Mouse (Mus musculus): ENCODE measurements around the gene Zfp354c. TPM values are rescaled to one million over a fixed set of nuclear protein-coding genes. Genes with fewer than 3 reads are reported as not detected.
A peak's percentile ranks its signal among the peaks of the same experiment; 100 is the strongest.

The Zfp354c gene
- total RNA-seq (2021) = 10 to 100 TPM; 40.8 to 49.6 TPM
- long read RNA-seq, experiment 1, full-length matches to known transcripts = 5 of 19 reads
- long read RNA-seq, experiment 1, partial matches to known transcripts = 5 of 19 reads
- long read RNA-seq, experiment 1, other reads (novel, unspliced or antisense) = 9 of 19 reads
- long read RNA-seq, experiment 2, full-length matches to known transcripts = 12 of 33 reads
- long read RNA-seq, experiment 2, partial matches to known transcripts = 0 of 33 reads
- long read RNA-seq, experiment 2, other reads (novel, unspliced or antisense) = 21 of 33 reads

DNA sequence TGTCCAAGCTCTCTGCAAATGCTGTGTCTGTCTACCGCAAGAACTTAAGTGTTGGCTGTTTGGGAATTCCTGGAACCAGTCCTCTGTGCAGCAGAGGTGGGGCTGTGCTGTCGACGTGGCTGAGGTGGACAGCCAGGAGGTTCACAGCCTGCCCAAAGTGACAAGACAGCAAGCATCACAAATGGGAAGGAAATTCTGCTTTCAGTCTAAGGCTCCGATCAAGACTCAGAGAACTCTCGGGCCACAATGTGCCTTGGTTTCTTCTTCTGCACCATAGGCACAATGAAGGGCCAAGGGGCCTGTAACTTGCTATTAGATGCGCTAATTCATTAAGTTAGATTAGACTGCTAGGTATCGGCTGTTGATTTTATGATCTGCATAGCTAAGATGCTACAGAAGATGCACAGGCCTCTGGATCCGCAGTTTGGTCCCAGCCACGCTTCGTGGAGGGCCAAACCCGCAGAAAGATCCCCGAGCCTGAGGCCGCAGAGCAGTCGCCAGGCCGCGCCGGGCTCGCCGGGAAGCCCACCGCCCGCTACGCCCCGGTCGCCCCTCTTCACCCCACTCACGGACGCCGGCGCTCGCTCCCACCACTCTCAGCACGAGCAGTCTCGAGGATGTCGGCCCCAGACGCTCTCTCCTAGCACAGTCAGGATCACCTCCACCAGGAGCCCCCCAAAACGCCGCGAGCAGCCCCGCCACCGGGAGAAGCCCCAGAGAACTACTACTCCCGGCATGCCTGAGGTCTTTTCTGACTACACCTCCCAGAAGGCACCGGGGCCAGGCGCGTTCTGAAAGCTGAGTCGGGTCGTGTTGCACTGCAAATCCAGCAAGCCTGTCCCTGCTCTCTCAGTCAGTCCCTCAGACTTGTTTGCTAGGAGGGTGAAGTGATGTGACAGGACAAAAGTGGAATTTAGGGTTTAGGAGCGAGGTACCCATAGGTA, at the start of gene Zfp354c:
Gene Zfp354c, minus strand, starts transcription at position 715 of the 944 bp plus-strand sequence.
- Histone ChIP-seq H3K4me3 (peak within 1 kb of the TSS; percentile 69), H3K27ac (peak within 1 kb of the TSS; percentile 91)
- no peak for TF ChIP-seq CTCF (conservative IDR thresholded peaks at IDR 0.05)
- DNase-seq (ENCODE audit: low spot score in 2 of 2) = peak; percentile 91 to 93

DNA sequence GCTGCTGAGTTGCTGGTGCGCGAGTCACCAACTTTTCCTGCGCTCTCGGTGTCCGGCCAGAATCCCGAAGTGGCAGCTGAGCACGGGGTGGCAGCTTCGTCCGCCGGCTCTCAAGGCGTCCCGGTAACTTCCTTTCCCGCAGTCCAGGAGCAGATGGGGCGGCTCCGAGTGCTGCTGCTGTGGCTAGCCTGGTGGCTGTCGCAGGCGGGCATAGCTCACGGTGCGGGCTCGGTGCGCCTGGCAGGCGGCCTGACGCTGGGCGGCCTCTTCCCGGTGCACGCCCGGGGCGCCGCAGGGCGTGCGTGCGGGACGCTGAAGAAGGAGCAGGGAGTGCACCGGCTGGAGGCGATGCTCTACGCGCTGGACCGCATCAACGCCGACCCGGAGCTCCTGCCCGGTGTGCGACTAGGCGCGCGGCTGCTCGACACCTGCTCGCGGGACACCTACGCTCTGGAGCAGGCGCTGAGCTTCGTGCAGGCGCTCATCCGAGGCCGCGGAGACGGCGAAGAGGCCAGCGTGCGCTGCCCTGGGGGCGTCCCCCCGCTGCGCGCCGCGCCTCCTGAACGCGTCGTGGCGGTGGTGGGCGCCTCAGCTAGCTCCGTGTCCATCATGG, 23.6 kb upstream of the Zfp354c start:
- Histone ChIP-seq H3K4me3 (peak overlapping the region; percentile 53), H3K27ac (no peak overlapping the region)
- DNase-seq (ENCODE audit: low spot score in 2 of 2) = no peak
- no peak for TF ChIP-seq CTCF (conservative IDR thresholded peaks at IDR 0.05)

DNA sequence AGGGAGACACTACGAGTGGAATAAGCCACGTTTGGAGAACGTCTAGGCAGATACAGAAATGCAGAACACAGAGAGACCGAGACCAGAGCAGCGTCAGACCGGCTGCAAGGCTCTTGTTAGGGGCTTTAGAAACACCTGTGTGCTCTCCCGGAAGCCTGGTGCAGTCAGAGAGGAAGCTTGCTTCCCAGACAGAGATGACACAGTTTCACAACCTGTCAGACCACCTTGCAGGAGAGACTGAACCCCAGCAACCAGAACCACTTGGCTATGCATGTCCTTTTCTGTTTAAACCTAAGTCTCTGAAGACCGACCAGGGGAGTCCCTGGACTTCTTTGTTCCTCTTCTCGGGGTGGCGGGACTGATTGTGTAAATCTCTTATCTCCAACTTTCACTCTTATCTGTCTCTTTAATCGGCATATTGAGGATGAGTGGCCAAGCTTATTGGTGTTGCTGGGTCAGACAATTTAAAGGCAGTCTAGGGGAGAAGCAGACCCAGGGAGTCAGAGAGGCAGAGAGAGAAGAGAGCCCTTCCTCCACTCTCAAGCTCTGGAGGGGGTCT, 22.7 kb upstream of the Zfp354c start, which contains the start of gene Grm6:
Gene Grm6, plus strand, starts transcription at position 509 of the 559 bp plus-strand sequence.
- no peak within 1 kb of the TSS for H3K27ac ChIP-seq
- no peak for TF ChIP-seq CTCF (conservative IDR thresholded peaks at IDR 0.05)

DNA sequence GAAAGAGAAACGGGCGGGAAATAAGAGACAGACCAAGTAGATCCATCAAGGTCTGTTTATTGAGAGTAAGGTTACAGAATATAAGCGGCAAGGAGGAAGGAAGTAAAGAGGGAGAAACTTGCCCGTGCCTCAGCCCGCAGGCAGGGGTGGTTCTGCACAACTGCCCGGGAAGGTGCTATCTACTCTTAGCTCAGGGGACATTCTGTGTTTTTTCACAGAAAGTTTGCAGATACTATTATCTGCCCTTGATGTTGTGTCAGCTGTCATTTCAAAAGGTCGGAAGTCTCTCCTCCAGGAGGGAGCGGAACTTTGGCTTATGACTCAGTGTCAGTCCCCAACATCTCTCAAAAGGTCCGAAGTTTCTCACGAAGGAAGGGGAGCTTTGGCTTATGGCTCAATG, 21.8 kb upstream of the Zfp354c start:
- no peak for TF ChIP-seq CTCF (conservative IDR thresholded peaks at IDR 0.05)
- no peak overlapping the region for H3K27ac ChIP-seq
- DNase-seq (ENCODE audit: low spot score in 2 of 2) = no peak
- H3K4me3 ChIP-seq = no peak overlapping the region

More for the DNA sequence above, 22.7 kb upstream of the Zfp354c start, which contains the start of gene Grm6:
- DNase-seq (ENCODE audit: low spot score in 2 of 2) = no peak
- H3K4me3 ChIP-seq = peak within 1 kb of the TSS; percentile 53

DNA sequence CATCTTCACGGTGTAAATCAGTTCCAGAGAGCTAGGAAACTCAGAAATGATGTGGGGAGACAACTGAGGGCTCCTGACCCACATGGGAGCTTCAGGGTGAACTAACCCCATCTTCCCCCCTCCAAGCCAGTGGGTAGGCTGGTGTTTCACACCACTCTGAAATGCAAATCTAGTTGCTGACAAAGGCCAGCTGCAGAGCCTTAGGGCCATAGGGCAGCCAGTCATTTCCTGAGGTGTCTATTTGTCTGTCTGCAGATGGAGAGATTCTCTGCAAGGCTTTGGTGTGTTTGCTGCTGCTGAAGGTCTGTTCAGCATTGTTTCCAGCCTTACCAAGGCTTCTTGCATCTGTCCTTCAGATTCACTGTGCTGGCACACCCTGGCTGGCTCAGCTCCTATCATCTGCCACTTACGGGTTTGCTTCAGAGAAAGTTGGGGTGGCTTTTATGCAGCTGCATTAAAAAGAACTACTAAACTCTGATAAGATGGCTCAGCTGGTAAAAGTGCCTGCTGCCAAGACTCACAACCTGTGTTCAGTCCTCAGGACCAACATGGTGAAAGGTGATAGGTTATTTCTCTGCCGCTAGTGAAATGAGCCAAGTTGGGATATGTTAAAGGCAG, 21.1 kb upstream of the Zfp354c start:
- no peak for DNase-seq (ENCODE audit: low spot score in 2 of 2)
- H3K4me3 ChIP-seq = no peak overlapping the region
- no peak overlapping the region for H3K27ac ChIP-seq
- no peak for TF ChIP-seq CTCF (conservative IDR thresholded peaks at IDR 0.05)

DNA sequence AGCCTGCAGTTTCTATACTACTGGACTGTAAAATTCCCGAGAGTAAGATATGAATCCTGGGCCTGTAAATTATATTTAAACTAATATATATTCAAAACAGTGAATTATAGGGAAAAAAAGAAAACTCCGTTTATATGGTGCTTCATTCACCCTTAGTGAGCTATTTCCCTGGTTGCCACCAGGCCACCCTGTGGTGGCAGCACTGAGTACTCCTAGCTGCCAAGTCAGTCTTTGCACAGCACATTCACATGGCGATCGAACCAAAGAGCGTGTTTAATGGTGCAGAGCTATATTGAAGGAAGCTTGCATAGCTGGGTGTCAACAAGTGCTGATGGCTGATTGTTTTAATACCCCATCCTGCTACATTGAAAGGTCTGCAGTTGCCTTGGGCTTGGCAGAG, 19.5 kb upstream of the Zfp354c start:
- no peak overlapping the region for H3K27ac ChIP-seq
- TF ChIP-seq CTCF (conservative IDR thresholded peaks at IDR 0.05) = peak; percentile 77
- no peak overlapping the region for H3K4me3 ChIP-seq
- DNase-seq (ENCODE audit: low spot score in 2 of 2) = no peak

DNA sequence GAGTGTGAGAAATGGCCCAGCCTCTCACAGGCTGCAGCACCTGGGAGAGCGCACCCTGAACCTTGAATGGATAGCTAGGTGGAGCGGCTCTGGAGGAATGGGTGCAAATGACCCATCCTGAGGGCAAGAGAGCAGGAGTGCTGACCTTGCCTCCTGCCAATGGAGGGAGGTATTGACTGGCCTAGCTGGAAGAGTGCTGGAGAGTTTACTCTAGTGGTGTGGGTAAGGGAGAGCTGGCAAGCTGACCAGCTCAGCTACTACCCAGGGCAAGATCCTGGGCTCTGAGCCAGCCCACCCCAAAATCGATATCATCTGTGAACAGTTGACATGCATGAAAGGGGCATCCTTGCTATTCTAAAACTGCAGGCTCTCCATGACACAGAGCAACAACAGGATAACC, 18.4 kb upstream of the Zfp354c start:
- no peak for DNase-seq (ENCODE audit: low spot score in 2 of 2)
- TF ChIP-seq CTCF (conservative IDR thresholded peaks at IDR 0.05) = no peak
- Histone ChIP-seq H3K4me3 (no peak overlapping the region), H3K27ac (no peak overlapping the region)

DNA sequence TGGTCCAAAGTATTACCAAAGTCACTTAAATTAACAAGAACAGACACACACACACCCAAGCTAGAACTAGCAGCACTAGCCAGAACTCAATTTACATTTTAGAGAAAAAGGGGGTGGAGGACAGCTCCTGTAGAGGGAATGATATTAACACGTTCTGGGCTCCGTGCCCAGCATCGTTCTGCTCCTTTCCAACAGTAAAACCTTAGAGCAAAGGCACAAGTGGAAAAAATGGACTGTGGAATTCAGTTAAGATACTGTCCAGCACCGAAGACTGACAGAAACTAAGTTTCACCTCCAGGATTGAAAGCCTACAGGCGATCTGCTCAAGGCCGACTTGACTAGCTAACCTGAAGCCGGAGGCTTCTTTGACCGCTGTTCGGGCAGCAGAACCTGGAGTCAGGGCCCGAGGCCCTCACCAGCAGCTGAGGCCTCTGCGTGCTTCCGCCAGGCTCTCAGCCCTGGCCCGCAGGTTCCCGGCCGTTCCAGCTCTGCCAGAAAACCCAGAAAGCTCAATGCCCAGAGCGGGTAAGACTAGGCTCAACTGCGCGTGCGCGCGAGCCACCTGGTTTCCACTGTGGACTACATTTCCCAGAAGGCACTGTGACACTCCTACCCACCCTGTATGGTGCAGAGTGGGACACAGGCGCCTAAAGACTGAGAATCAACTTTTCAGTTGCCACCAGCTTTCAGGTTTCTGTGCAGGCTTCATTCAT, 13.7 kb upstream of the Zfp354c start, which contains the start of gene Zfp879:
Gene Zfp879, minus strand, starts transcription at position 530 of the 713 bp plus-strand sequence.
- H3K27ac ChIP-seq = peak within 1 kb of the TSS; percentile 95
- TF ChIP-seq CTCF (conservative IDR thresholded peaks at IDR 0.05) = no peak
- peak within 1 kb of the TSS; percentile 66 for H3K4me3 ChIP-seq
- peak; percentile 95 for DNase-seq (ENCODE audit: low spot score in 2 of 2)

DNA sequence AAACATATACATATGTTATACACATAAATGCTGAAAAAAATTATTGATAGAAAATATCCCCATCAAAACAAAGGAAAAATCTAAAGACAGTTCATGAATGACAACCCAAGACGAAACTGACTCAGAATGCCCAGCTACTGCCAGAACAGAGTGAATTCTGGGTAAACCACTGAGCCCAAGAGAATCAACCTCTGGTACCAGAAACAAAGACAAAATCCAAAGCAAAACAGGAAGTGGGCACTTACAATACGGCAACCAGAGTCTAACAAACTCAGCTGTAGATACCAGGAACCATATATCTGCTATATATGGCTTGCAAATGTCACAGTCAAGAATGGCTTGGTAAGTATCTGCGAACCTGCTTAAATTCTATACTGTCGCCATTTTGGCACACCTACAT, 8.2 kb upstream of the Zfp354c start:
- no peak overlapping the region for H3K27ac ChIP-seq
- TF ChIP-seq CTCF (conservative IDR thresholded peaks at IDR 0.05) = no peak
- H3K4me3 ChIP-seq = no peak overlapping the region
- DNase-seq (ENCODE audit: low spot score in 2 of 2) = no peak

DNA sequence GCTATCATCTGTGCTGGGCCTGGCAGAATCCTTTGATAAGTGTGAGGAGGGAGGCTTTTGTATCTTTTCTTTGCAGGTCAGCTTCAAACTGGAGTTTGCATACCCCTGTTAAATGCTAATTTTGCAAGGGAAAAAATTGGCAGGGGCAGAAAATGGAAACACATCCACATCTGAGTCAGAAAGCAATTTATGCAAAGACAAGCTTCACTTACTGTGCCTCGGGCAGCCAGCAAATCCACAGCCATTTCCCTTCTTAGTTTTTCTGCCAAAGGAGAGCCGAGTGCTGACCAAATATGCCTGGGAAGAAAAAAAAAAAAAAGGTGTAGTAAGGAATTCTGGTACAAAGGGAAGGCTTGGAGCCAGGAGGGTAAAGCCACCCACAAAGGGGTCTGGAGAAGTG, 1.3 kb downstream of the Zfp354c start:
- DNase-seq (ENCODE audit: low spot score in 2 of 2) = no peak
- no peak overlapping the region for H3K27ac ChIP-seq
- no peak for TF ChIP-seq CTCF (conservative IDR thresholded peaks at IDR 0.05)
- peak overlapping the region; percentile 69; the same call in 1 of the 2 replicates for H3K4me3 ChIP-seq

DNA sequence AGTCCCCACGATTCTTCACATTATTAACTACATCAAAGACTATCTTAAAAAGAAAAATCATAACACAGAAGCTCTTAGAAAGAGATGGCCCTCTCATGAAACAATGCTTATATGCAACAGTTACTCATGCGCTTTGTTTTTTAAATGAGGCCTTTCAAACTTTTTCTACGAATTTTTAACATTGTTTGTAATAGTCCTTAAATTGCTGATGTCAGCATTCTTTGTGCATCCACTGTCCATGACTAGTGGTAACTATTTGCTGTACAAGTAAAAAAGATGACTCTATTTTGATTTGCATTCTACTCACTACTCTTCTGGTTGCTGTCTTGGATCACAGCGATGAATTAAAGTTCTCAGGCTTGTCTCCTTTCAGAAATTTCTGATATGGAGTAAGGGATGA, 13.3 kb downstream of the Zfp354c start:
- no peak for DNase-seq (ENCODE audit: low spot score in 2 of 2)
- no peak for TF ChIP-seq CTCF (conservative IDR thresholded peaks at IDR 0.05)
- H3K27ac ChIP-seq = no peak overlapping the region
- no peak overlapping the region for H3K4me3 ChIP-seq

DNA sequence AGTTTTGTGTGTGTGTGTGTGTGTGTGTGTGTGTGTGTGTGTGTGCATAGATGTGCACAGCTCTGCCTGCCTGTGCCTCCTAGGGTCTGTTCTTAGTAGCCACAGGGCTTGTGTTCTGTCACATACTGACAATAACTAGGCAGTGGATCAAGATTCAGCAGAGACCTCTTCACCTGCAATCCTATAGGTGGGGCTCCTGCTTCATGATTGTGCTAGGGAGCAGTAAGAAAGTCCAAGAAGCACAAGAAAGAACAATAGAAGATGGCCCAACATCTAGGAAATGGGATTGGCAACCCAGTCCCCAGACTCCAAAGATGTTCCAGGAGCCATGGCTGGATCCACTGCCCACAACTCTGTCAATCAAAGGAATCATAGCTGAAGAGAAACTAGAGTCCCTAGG, 28.7 kb downstream of the Zfp354c start:
- no peak for TF ChIP-seq CTCF (conservative IDR thresholded peaks at IDR 0.05)

More for the DNA sequence above, 28.7 kb downstream of the Zfp354c start:
- H3K27ac ChIP-seq = no peak overlapping the region
- no peak for DNase-seq (ENCODE audit: low spot score in 2 of 2)
- H3K4me3 ChIP-seq = no peak overlapping the region

All from layer of hippocampus, adult 2 months (tissue).